Mouse (Mus musculus): ENCODE measurements around the gene Tmem190. TPM values are rescaled to one million over a fixed set of nuclear protein-coding genes. Genes with fewer than 3 reads are reported as not detected.

The Tmem190 gene
- polyA plus RNA-seq, 1 experiment from 2014 or later: not detected

- 85% methylated on average over 6 of the region's 6 CpGs for WGBS
- Histone ChIP-seq H3K9me3 (ENCODE audit: control insufficient read depth, low read length) (no peaks in the 10 kb centered on the region), H3K27ac (replicated peaks in 1 of 2; ENCODE audit: control insufficient read depth in 1 of 2, insufficient read depth in 1 of 2, low read depth in 2 of 2, low read length in 2 of 2) (no peak overlapping the region), H3K4me3 (ENCODE audit: control insufficient read depth in 1 of 2, insufficient read depth in 1 of 2, low read depth in 1 of 2, low read length in 2 of 2) (no peak overlapping the region), H3K27me3 (ENCODE audit: control insufficient read depth, insufficient read depth, low read length) (no peaks in the 10 kb centered on the region), H3K9ac (ENCODE audit: low read length) (no peak overlapping the region), H3K36me3 (ENCODE audit: control insufficient read depth, insufficient read depth, low read length) (peaks cover 49% of the 10 kb centered on the region), H3K4me1 (ENCODE audit: control insufficient read depth in 2 of 2, insufficient read depth in 2 of 2, low read length in 2 of 2) (peaks cover 12 to 24% of the 10 kb centered on the region in 2 experiments), H3K4me2 (ENCODE audit: low read length) (no peak overlapping the region)
- no peak for ATAC-seq (ENCODE audit: insufficient number of reproducible peaks, insufficient read depth, low FRiP score, low read depth)
Observed at GRCm38 (mm10) chr7:4742482-4742819, 40.3 kb upstream of the Tmem190 start.

GRCm38 (mm10) chr7:4743354-4743753 lies 39.4 kb upstream of the Tmem190 start:
- no peak for ATAC-seq (ENCODE audit: insufficient number of reproducible peaks, insufficient read depth, low FRiP score, low read depth)
- WGBS: 59% methylated on average over 2 of the region's 2 CpGs
- Histone ChIP-seq H3K36me3 (ENCODE audit: control insufficient read depth, insufficient read depth, low read length) (peaks cover 49% of the 10 kb centered on the region), H3K27ac (replicated peaks in 1 of 2; ENCODE audit: control insufficient read depth in 1 of 2, insufficient read depth in 1 of 2, low read depth in 2 of 2, low read length in 2 of 2) (no peak overlapping the region), H3K4me2 (ENCODE audit: low read length) (no peak overlapping the region), H3K9me3 (ENCODE audit: control insufficient read depth, low read length) (no peaks in the 10 kb centered on the region), H3K27me3 (ENCODE audit: control insufficient read depth, insufficient read depth, low read length) (no peaks in the 10 kb centered on the region), H3K4me3 (ENCODE audit: control insufficient read depth in 1 of 2, insufficient read depth in 1 of 2, low read depth in 1 of 2, low read length in 2 of 2) (no peak overlapping the region), H3K9ac (ENCODE audit: low read length) (no peak overlapping the region), H3K4me1 (ENCODE audit: control insufficient read depth in 2 of 2, insufficient read depth in 2 of 2, low read length in 2 of 2) (peaks cover 12 to 24% of the 10 kb centered on the region in 2 experiments)

GRCm38 (mm10) chr7:4744886-4745285 lies 37.9 kb upstream of the Tmem190 start:
- Histone ChIP-seq H3K4me2 (ENCODE audit: low read length) (no peak overlapping the region), H3K27me3 (ENCODE audit: control insufficient read depth, insufficient read depth, low read length) (no peaks in the 10 kb centered on the region), H3K27ac (replicated peaks in 1 of 2; ENCODE audit: control insufficient read depth in 1 of 2, insufficient read depth in 1 of 2, low read depth in 2 of 2, low read length in 2 of 2) (no peak overlapping the region), H3K36me3 (ENCODE audit: control insufficient read depth, insufficient read depth, low read length) (peaks cover 49% of the 10 kb centered on the region), H3K4me1 (ENCODE audit: control insufficient read depth in 2 of 2, insufficient read depth in 2 of 2, low read length in 2 of 2) (peaks cover 10 to 19% of the 10 kb centered on the region in 2 experiments), H3K9me3 (ENCODE audit: control insufficient read depth, low read length) (no peaks in the 10 kb centered on the region), H3K9ac (ENCODE audit: low read length) (no peak overlapping the region), H3K4me3 (ENCODE audit: control insufficient read depth in 1 of 2, insufficient read depth in 1 of 2, low read depth in 1 of 2, low read length in 2 of 2) (no peak overlapping the region)
- 89% methylated on average over 6 of the region's 6 CpGs for WGBS
- no peak for ATAC-seq (ENCODE audit: insufficient number of reproducible peaks, insufficient read depth, low FRiP score, low read depth)

GRCm38 (mm10) chr7:4746326-4746980 lies 36.3 kb upstream of the Tmem190 start:
- H3K36me3 ChIP-seq (ENCODE audit: control insufficient read depth, insufficient read depth, low read length): peaks cover 49% of the 10 kb centered on the region
- 81% methylated on average over 22 of the region's 22 CpGs for WGBS
- no peak overlapping the region for H3K27ac ChIP-seq (replicated peaks in 1 of 2; ENCODE audit: control insufficient read depth in 1 of 2, insufficient read depth in 1 of 2, low read depth in 2 of 2, low read length in 2 of 2)

GRCm38 (mm10) chr7:4747156-4747899 lies 35.4 kb upstream of the Tmem190 start:
- Histone ChIP-seq H3K4me2 (ENCODE audit: low read length) (no peak overlapping the region), H3K36me3 (ENCODE audit: control insufficient read depth, insufficient read depth, low read length) (peaks cover 42% of the 10 kb centered on the region), H3K4me1 (ENCODE audit: control insufficient read depth in 2 of 2, insufficient read depth in 2 of 2, low read length in 2 of 2) (peaks cover 8 to 11% of the 10 kb centered on the region in 2 experiments), H3K9me3 (ENCODE audit: control insufficient read depth, low read length) (no peaks in the 10 kb centered on the region), H3K9ac (ENCODE audit: low read length) (no peak overlapping the region), H3K27me3 (ENCODE audit: control insufficient read depth, insufficient read depth, low read length) (no peaks in the 10 kb centered on the region), H3K27ac (replicated peaks in 1 of 2; ENCODE audit: control insufficient read depth in 1 of 2, insufficient read depth in 1 of 2, low read depth in 2 of 2, low read length in 2 of 2) (no peak overlapping the region), H3K4me3 (ENCODE audit: control insufficient read depth in 1 of 2, insufficient read depth in 1 of 2, low read depth in 1 of 2, low read length in 2 of 2) (no peak overlapping the region)
- ATAC-seq (ENCODE audit: insufficient number of reproducible peaks, insufficient read depth, low FRiP score, low read depth): no peak
- WGBS: 55% methylated on average over 9 of the region's 9 CpGs

More at GRCm38 (mm10) chr7:4746326-4746980, 36.3 kb upstream of the Tmem190 start:
- no peak for ATAC-seq (ENCODE audit: insufficient number of reproducible peaks, insufficient read depth, low FRiP score, low read depth)
- Histone ChIP-seq H3K4me3 (ENCODE audit: control insufficient read depth in 1 of 2, insufficient read depth in 1 of 2, low read depth in 1 of 2, low read length in 2 of 2) (no peak overlapping the region), H3K4me1 (ENCODE audit: control insufficient read depth in 2 of 2, insufficient read depth in 2 of 2, low read length in 2 of 2) (peaks cover 10 to 13% of the 10 kb centered on the region in 2 experiments), H3K9me3 (ENCODE audit: control insufficient read depth, low read length) (no peaks in the 10 kb centered on the region), H3K27me3 (ENCODE audit: control insufficient read depth, insufficient read depth, low read length) (no peaks in the 10 kb centered on the region), H3K9ac (ENCODE audit: low read length) (no peak overlapping the region), H3K4me2 (ENCODE audit: low read length) (no peak overlapping the region)

GRCm38 (mm10) chr7:4748321-4748720 lies 34.4 kb upstream of the Tmem190 start:
- 58% methylated on average over 4 of the region's 4 CpGs for WGBS
- Histone ChIP-seq H3K4me2 (ENCODE audit: low read length) (no peak overlapping the region), H3K9me3 (ENCODE audit: control insufficient read depth, low read length) (no peaks in the 10 kb centered on the region), H3K4me1 (ENCODE audit: control insufficient read depth in 2 of 2, insufficient read depth in 2 of 2, low read length in 2 of 2) (peaks cover 9 to 14% of the 10 kb centered on the region in 2 experiments), H3K36me3 (ENCODE audit: control insufficient read depth, insufficient read depth, low read length) (peaks cover 32% of the 10 kb centered on the region), H3K27me3 (ENCODE audit: control insufficient read depth, insufficient read depth, low read length) (no peaks in the 10 kb centered on the region), H3K4me3 (ENCODE audit: control insufficient read depth in 1 of 2, insufficient read depth in 1 of 2, low read depth in 1 of 2, low read length in 2 of 2) (no peak overlapping the region), H3K27ac (replicated peaks in 1 of 2; ENCODE audit: control insufficient read depth in 1 of 2, insufficient read depth in 1 of 2, low read depth in 2 of 2, low read length in 2 of 2) (no peak overlapping the region), H3K9ac (ENCODE audit: low read length) (no peak overlapping the region)
- no peak for ATAC-seq (ENCODE audit: insufficient number of reproducible peaks, insufficient read depth, low FRiP score, low read depth)

- Histone ChIP-seq H3K27me3 (ENCODE audit: control insufficient read depth, insufficient read depth, low read length) (no peaks in the 10 kb centered on the region), H3K9ac (ENCODE audit: low read length) (no peak overlapping the region), H3K9me3 (ENCODE audit: control insufficient read depth, low read length) (no peaks in the 10 kb centered on the region), H3K4me2 (ENCODE audit: low read length) (no peak overlapping the region), H3K4me1 (ENCODE audit: control insufficient read depth in 2 of 2, insufficient read depth in 2 of 2, low read length in 2 of 2) (peaks cover 9 to 14% of the 10 kb centered on the region in 2 experiments), H3K4me3 (ENCODE audit: control insufficient read depth in 1 of 2, insufficient read depth in 1 of 2, low read depth in 1 of 2, low read length in 2 of 2) (no peak overlapping the region), H3K27ac (replicated peaks in 1 of 2; ENCODE audit: control insufficient read depth in 1 of 2, insufficient read depth in 1 of 2, low read depth in 2 of 2, low read length in 2 of 2) (no peak overlapping the region), H3K36me3 (ENCODE audit: control insufficient read depth, insufficient read depth, low read length) (peaks cover 28% of the 10 kb centered on the region)
- ATAC-seq (ENCODE audit: insufficient number of reproducible peaks, insufficient read depth, low FRiP score, low read depth): no peak
- WGBS: 35% methylated on average over 2 of the region's 2 CpGs
Observed at GRCm38 (mm10) chr7:4749169-4749568, 33.6 kb upstream of the Tmem190 start.

All from heart, embryonic 14.5 days (tissue).